Mouse (Mus musculus): ENCODE results near the gene Ddx41. TPM values are rescaled to one million over a fixed set of nuclear protein-coding genes. Genes with fewer than 3 reads are reported as not detected.

Gene Ddx41
- polyA plus RNA-seq, 1 experiment = 52.0 TPM

DNA sequence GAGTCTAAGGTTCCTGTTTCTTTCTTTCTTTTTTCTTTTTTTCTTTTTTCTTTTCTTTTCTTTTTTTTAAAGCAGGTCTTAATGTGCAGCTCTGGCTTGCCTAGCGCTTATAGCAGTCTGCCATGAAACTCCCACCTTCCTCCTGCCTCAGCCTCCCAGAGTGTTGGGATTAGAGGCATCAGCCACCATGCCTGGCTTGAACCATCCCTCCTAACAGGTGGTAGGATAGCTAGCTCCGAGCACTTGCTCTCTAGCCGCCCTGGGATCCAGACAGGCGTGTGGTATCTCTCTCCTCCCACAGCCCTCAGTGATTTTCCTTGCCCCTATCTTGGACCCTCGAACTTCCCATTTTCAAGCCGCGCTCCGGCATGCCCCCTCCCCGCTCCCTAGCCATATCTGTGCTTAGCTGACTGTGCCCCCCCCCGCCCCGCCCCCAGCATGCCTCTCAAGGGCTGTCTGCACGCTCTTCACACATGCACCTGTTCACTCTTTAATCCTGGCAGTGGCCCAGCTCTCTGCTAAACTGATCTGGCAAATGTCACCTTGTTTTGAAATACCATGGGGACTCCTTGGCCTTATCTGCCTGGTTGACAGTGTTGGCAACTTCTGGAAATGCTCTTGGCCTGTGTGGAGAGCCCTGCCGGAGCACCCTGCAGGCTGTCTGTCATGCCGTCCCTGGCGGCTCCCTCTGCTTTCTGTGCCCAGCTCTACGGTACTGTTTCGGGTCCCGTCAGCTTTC lies 41.4 kb downstream of the Ddx41 start:
- no peak overlapping the region for H3K27ac ChIP-seq (ENCODE audit: control insufficient read depth, insufficient read depth, low read depth, low read length)
- TF ChIP-seq POLR2A (IDR thresholded peaks at IDR 0.05; ENCODE audit: control insufficient read depth, low read depth, low read length) (no peak), CTCF (IDR thresholded peaks at IDR 0.05; ENCODE audit: control insufficient read depth, insufficient read depth, insufficient replicate concordance, low read depth, low read length) (no peak)
- no peaks in the 10 kb centered on the region for H3K27me3 ChIP-seq (ENCODE audit: control insufficient read depth, insufficient read depth, low read length)
- H3K4me3 ChIP-seq (ENCODE audit: control insufficient read depth, low read depth, low read length) = no peak overlapping the region
- peaks cover 16% of the 10 kb centered on the region for H3K4me1 ChIP-seq (ENCODE audit: control insufficient read depth, insufficient read depth, low read length)
- H3K36me3 ChIP-seq (ENCODE audit: control insufficient read depth, insufficient read depth, low read length) = no peaks in the 10 kb centered on the region

DNA sequence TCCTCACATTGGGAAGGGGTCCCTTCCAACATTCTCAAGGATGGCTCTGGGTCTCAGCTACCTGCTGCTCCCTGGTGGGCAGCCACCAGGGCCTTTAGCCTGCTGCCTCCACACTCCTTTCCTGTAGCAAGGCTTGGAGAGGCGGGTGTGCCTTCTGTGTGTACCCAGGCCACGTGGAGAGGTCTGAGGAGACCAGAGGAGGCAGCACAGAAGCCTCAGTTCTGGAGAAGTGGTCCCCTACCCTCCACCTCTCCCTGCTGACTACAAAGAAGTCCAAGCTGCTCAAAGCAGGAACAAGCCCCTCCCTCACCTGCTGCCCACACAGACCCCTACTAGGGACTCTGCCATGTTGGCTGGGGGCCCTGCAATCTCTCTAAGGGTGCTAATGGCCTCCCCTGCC lies 42.2 kb downstream of the Ddx41 start:
- Histone ChIP-seq H3K27ac (ENCODE audit: control insufficient read depth, insufficient read depth, low read depth, low read length) (no peak overlapping the region), H3K4me1 (ENCODE audit: control insufficient read depth, insufficient read depth, low read length) (peaks cover 16% of the 10 kb centered on the region), H3K4me3 (ENCODE audit: control insufficient read depth, low read depth, low read length) (no peak overlapping the region), H3K36me3 (ENCODE audit: control insufficient read depth, insufficient read depth, low read length) (no peaks in the 10 kb centered on the region), H3K27me3 (ENCODE audit: control insufficient read depth, insufficient read depth, low read length) (no peaks in the 10 kb centered on the region)
- TF ChIP-seq POLR2A (IDR thresholded peaks at IDR 0.05; ENCODE audit: control insufficient read depth, low read depth, low read length) = no peak

DNA sequence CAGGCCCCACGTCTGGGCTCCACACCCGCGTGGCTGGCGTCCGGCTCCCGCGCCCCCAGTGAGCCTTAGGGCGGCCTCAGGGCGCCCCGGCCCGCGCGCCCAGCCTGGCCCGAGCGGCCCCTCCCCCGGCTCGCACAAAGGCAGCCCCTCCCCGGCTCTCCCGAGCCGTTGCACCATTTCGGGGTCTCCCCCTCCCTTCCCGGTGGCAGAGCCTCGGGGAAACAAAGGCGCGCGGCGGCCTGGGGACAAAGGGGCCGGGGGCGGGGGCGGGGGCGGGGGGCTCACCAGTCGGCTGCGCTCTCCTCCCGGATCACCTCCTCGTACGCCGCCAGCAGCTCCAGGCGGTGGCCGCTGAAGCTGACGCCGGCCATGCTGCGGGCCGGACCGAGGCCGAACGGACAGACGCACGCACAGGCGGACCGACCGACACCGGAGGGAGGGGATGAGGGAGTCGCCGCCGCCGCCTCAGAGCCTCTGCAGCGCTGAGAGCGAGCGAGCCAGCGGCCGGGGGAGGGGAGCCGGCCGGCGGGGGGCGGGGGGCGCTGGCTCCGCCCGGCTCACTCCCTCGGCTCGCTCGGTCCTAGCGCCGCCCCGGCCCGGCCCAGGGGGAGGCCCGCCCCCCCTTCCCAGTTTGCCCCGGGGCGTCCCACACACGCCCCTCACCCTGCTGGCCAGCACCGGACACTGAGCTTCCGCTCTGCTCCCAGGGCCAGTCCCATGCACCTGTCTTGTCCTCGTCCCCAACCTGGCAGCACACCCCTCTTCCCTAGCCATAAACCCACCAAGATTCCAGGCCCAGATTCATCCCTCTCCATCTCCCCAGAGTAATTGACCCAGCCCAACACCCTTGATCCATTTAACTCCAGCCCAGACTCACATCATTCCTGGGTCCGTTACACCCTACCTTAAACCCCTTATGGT lies 48.6 kb downstream of the Ddx41 start, which contains the start of gene Dbn1:
Gene Dbn1, minus strand, starts transcription at position 534 of the 921 bp plus-strand sequence.
- Histone ChIP-seq H3K27me3 (ENCODE audit: control insufficient read depth, insufficient read depth, low read length) (no peaks in the 10 kb centered on the region; the same call in none of the 2 replicates), H3K36me3 (ENCODE audit: control insufficient read depth, insufficient read depth, low read length) (no peaks in the 10 kb centered on the region), H3K4me3 (ENCODE audit: control insufficient read depth, low read depth, low read length) (peak within 1 kb of the TSS; percentile 84), H3K27ac (ENCODE audit: control insufficient read depth, insufficient read depth, low read depth, low read length) (no peak within 1 kb of the TSS), H3K4me1 (ENCODE audit: control insufficient read depth, insufficient read depth, low read length) (peaks cover 37% of the 10 kb centered on the region)
- TF ChIP-seq POLR2A (IDR thresholded peaks at IDR 0.05; ENCODE audit: control insufficient read depth, low read depth, low read length) (no peak), CTCF (IDR thresholded peaks at IDR 0.05; ENCODE audit: control insufficient read depth, insufficient read depth, insufficient replicate concordance, low read depth, low read length) (no peak)

DNA sequence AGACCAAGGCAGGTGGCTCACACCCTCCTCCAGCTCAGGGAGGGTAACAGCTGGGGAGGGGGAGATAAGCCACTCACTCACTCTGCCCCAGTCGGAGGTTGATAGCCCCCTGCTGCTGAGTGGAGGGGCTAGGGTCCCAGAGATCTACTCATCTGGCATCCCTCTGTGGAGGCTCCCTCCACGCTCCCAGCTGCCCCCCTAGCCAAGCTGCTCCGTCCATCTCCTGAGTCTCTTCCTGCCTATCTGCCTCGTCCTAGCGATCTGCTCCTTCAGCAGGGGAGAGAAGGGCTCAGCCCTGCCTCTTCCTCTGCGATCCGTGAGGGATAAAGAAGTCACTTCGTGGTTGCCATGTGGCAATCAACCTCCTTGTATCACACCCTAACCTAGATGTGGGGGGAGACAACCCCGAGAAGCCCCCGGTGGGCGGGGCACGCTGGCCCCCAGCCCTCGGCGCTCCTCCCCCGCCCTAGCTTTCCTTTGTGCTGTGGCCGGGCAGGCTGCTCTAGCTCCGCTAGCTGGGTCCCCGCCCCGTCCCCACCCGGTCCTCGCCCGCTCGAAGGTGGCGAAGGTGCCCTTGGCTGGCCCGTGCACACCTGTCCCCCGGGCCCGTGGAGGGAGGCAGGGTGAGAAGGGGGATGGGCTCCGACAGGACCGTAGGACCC lies 49.4 kb downstream of the Ddx41 start:
- TF ChIP-seq CTCF (IDR thresholded peaks at IDR 0.05; ENCODE audit: control insufficient read depth, insufficient read depth, insufficient replicate concordance, low read depth, low read length) (no peak), POLR2A (IDR thresholded peaks at IDR 0.05; ENCODE audit: control insufficient read depth, low read depth, low read length) (0 out of 2 replicates have a peak, but pooled peaks have one; percentile 12)
- H3K36me3 ChIP-seq (ENCODE audit: control insufficient read depth, insufficient read depth, low read length) = no peaks in the 10 kb centered on the region
- H3K4me1 ChIP-seq (ENCODE audit: control insufficient read depth, insufficient read depth, low read length) = peaks cover 38% of the 10 kb centered on the region
- H3K4me3 ChIP-seq (ENCODE audit: control insufficient read depth, low read depth, low read length) = peak overlapping the region; percentile 84
- no peak overlapping the region for H3K27ac ChIP-seq (ENCODE audit: control insufficient read depth, insufficient read depth, low read depth, low read length)
- no peaks in the 10 kb centered on the region; the same call in none of the 2 replicates for H3K27me3 ChIP-seq (ENCODE audit: control insufficient read depth, insufficient read depth, low read length)

DNA sequence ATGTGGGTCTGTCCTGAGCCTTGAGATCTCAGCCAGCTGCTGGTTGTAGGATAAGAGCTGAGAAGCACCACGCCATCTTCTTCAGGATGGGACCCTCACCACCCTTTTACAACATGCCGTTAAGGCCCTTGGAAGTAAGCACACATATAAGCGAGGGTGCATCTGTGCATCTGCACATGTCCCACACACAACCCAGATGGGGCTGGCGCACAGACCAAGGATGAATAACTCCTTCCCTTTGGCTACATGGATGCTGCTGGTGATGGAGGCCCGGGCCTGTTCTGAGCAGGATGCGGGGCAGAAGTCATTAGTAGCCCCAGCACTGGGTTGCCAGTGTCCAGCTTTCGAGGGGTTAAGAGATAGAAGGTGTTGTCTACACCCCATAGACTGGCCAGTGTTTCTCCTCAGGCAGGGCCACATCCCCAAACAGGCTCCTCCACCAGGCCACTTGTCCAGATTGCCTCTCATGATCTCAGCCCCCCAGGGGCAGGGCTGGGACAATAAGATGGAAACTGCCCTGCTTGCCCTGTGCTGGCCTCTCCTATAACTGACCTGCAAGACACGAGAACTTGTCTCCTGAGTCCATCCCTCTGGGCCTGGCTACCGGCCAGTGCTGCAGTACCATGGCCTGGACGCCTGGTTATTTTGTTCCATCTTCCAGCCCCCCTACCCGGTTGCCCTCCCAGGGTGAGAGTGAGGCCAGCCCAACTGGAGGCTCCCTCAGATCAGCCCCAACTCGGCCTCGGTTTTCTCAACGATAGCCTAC lies 50.2 kb downstream of the Ddx41 start:
- peaks cover 42% of the 10 kb centered on the region for H3K4me1 ChIP-seq (ENCODE audit: control insufficient read depth, insufficient read depth, low read length)
- no peak overlapping the region for H3K27ac ChIP-seq (ENCODE audit: control insufficient read depth, insufficient read depth, low read depth, low read length)
- H3K27me3 ChIP-seq (ENCODE audit: control insufficient read depth, insufficient read depth, low read length) = no peaks in the 10 kb centered on the region; the same call in none of the 2 replicates
- H3K36me3 ChIP-seq (ENCODE audit: control insufficient read depth, insufficient read depth, low read length) = no peaks in the 10 kb centered on the region
- no peak for TF ChIP-seq CTCF (IDR thresholded peaks at IDR 0.05; ENCODE audit: control insufficient read depth, insufficient read depth, insufficient replicate concordance, low read depth, low read length)
- TF ChIP-seq POLR2A (IDR thresholded peaks at IDR 0.05; ENCODE audit: control insufficient read depth, low read depth, low read length) = no peak
- H3K4me3 ChIP-seq (ENCODE audit: control insufficient read depth, low read depth, low read length) = no peak overlapping the region; the same call in 1 of the 2 replicates

DNA sequence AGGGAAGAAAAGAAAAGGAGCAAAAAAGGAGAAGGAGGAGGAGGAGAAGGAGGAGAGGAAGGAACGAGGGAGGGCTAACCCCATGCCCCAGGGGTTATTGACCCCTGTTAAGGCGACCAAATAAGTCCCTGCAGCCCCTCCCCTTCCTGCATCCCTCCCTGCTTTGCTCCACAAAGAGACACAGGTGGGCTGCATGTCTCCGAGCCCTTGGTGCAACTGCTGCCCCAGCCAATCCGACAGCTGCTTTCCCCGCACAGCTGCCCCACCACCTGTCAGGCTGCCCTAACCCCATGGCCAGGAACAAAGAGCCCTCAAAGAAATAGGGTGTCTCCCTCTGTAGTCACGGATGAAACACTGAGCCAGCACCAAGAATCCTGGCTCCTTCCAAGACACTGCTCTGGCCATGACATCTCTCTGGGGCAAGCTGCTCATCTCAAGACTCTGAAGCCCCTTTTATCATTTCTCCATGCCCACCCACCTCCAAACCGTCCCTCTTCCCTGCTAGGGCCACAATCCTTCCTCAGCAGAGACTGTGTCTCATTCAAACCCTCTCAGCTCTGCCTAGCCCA lies 51.9 kb downstream of the Ddx41 start:
- H3K36me3 ChIP-seq (ENCODE audit: control insufficient read depth, insufficient read depth, low read length) = no peaks in the 10 kb centered on the region
- H3K27ac ChIP-seq (ENCODE audit: control insufficient read depth, insufficient read depth, low read depth, low read length) = no peak overlapping the region

More for the DNA sequence above, 51.9 kb downstream of the Ddx41 start:
- Histone ChIP-seq H3K4me1 (ENCODE audit: control insufficient read depth, insufficient read depth, low read length) (peaks cover 42% of the 10 kb centered on the region), H3K27me3 (ENCODE audit: control insufficient read depth, insufficient read depth, low read length) (no peaks in the 10 kb centered on the region; the same call in none of the 2 replicates), H3K4me3 (ENCODE audit: control insufficient read depth, low read depth, low read length) (peak overlapping the region; percentile 50)
- no peak for TF ChIP-seq POLR2A (IDR thresholded peaks at IDR 0.05; ENCODE audit: control insufficient read depth, low read depth, low read length)
- no peak for TF ChIP-seq CTCF (IDR thresholded peaks at IDR 0.05; ENCODE audit: control insufficient read depth, insufficient read depth, insufficient replicate concordance, low read depth, low read length)

Measured in testis, adult 2 months (tissue).